Mouse (Mus musculus): ENCODE data around the gene Arid1a.

Gene Arid1a

DNA sequence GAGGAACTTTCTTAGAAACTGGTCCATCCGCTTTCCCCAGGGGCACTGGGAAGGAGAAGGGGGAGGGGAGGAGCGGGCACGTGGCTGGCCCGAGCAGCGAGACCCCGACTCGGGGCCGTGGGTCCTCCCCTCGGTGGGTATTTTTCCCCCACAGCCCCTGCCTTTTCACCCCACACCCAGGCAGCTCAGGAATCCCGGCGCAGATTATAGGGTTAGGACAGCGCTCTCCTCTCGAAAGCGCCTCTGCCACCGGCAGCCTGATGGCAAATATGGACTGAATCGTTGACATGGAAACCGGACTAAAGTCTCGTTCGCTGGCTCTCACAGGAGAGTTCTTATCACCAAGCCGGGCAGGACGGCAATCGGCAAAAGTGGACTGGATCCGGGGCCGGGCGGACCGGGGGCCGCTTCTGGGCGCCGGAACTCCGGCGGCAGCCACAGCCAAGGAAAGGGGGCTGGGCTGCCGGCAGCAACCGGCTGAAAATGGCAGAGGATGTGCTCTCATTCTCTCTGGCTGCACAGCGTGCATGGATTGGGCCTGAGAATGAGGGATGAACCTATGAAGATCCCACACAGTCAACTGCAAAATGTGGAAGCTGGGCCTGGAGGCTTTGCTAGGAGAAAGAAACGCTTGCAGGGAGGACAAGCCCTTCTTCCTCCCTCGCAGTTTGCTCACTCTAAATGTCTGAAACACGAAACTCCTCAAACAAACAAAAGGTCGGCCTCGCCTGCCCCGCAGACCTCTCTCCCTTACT lies at the start of gene Arid1a:
Gene Arid1a, minus strand, starts transcription at position 256 of the 755 bp plus-strand sequence.
- in situ Hi-C loops (cut with MboI, MseI), result loop anchor here in 1 of 2 experiments (5.0 kb wide), 2 partner anchors 56 to 1676 kb away; partner anchors contain the start of gene Rcan3

DNA sequence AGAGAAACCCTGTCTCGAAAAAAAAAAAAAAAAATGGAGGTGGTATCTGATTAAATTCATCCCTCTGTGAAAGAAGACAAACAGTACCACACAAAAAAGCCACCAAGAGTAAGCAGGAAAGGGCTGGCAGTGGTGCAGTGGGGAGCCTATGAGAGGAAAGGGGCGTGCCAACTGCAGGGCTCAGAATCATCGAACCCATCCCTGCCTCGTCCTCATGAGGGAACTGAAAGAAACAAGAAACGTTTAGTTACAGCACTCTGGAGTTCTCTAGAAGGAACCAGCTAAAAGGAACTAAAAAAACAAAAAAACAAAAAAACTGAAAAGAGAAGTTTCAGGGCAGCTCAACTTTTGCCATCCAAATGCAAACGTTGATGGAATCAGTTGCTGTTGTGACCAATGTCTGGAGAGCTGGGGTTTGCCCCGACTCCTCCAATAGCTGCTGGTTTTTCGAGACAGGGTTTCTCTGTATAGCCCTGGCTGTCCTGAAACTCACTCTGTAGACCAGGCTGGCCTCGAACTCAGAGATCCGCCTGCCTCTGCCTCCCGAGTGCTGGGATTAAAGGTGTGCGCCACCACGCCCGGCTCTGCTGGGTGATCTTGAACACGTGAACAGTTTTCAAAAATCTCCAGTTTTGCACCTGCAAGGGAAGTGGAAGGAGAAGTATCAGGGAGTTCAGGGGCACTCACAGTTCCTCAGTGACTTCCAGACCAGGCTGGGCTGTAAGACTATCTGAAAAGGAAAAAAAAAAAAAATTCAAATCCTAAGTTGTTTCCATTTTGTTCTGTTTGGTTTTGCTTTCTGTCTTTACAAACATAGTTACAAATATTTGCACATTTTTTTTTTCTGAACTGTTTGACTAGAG lies 48.1 kb upstream of the Arid1a start:
- in situ Hi-C loops (cut with MboI, MseI), result loop anchor here in 1 of 2 experiments (5.0 kb wide), 1 partner anchor 42 kb away; no protein-coding TSS in a partner anchor

DNA sequence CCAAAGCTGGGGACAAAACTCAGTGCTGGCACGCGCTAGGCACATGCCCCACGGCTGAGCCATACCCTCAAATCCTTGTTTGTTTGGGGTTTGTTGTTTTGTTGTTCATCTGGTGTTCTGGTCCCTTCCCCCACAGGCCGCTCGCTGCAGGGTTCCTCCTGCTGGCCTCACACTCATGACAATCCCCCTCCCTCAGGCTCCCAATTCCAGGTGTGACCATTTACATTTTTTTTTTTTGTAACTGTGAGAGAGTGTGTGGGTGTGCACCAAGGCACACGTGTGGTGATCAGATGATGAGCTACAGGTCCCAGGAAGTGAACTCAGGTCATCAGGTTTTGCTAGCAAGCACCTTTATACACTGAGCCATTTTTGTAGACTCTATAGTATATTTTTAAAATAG lies 44.0 kb upstream of the Arid1a start:
- in situ Hi-C loops (cut with MboI, MseI), result loop anchor here in 1 of 2 experiments (5.0 kb wide), 1 partner anchor 38 kb away; no protein-coding TSS in a partner anchor

DNA sequence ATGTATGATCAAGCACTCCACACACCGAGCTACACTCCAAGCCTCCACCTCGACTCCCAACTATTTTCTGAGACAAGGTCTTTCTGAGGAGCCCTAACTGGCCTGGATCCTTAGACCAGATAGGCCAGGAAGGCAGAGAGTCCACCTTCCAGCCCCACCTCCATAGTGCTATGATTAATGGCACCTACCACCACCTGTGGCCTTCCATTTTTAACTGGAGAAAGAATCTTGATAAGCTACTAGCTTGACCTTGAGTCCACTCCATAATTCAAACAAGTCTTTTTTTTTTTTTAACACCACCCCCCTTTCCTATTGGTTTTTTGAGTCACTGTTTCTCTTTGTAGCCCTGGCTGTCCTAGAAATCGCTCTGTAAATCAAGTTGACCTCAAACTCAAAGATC lies 36.7 kb upstream of the Arid1a start:
- in situ Hi-C loops (cut with MboI, MseI), result loop anchor here in 1 of 2 experiments (25.0 kb wide), 2 partner anchors 869 to 1456 kb away; partner anchors contain the start of gene Trnau1ap

DNA sequence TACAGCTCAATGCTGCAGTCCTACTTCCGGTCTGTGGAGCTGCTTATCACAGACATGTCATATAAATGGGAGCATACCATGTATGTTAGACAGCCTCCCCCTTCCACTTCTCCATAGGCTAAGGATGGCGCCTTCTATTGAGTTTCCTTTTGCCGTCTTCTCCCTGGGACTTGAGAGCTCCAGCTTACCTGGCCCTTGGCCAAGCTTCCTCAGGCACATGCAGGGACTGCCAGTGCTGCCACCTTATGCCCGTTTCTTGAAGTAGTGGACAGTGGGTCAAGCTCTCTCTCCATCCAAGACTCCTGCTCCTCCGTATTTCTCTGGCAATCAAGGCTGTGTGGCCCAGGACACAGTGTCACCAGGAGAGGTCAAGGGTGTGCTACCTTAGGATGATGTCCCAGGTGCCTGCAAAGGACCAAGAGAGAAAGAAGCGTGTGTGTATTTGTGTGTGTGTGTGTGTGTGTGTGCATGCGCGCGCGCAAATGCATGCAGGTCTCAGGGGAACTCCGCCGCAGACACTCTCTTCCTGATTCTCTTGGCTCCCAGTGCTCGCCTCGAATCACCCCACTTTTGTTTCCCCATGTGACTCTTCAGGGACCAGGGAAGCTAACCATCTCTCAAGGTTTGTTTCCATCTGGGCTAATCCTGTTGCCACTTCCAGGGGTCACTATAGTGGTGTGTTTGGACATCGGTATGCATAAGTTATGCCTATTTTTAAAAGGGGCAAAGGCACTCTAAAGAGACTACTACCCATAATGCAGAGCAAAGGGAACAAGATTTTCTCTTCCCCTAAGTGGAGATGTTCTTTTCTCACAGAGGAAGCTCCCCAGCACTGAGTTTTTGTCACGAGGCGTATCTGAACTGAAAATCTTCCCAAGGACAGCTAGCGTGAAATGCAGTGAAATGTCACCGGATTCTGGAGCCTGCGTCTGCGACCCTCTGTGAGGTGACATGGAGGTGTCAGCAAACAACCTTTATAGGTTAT lies 18.3 kb upstream of the Arid1a start:
- in situ Hi-C loops (cut with MboI, MseI), result loop anchor here in 1 of 2 experiments (25.0 kb wide), 2 partner anchors 887 to 1438 kb away; partner anchors contain the start of gene Trnau1ap

DNA sequence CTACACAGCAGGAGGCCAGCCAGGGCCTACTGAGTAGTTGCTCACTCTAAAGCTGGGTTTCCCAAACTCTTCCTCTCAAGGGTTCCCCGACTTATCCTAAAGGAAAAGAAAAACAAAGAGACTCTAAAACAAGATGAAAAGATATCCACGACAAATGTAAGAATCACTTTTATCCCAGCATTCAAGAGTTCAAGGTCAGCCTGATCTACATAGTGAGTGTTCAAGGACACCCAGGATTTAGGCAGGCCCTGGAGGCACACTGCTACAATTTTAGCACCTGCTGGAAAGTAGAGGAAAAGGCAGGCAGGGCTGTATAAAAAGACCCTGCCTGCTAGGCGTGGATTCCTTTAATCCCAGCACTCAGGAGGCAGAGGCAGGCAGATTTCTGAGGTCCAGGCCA lies 12.6 kb upstream of the Arid1a start:
- in situ Hi-C loops (cut with MboI, MseI), result loop anchor here in 1 of 2 experiments (10.0 kb wide), 1 partner anchor 344 kb away; no protein-coding TSS in a partner anchor

DNA sequence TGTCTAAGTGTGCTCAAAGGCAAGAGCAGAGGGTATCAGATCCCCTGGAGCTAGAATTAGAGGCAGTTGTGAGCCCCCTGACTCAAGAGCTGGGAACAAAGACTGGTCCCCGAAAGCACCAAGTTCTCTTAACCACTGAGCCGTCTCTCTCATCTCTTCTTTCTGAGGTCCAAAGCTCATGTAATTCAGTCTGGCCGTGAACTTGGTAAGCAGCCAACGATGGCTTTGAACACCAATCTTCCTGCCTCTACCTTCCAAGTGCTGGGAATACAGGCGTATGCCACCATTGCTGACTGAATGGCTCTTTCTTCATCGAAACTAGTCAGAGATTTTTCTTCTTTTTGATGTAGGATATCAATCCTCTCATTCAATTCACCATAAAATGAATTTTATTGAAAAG lies 6.5 kb upstream of the Arid1a start:
- in situ Hi-C loops (cut with MboI, MseI), result loop anchor here in 1 of 2 experiments (5.0 to 10.0 kb wide), 2 partner anchors 39 to 338 kb away; no protein-coding TSS in a partner anchor

DNA sequence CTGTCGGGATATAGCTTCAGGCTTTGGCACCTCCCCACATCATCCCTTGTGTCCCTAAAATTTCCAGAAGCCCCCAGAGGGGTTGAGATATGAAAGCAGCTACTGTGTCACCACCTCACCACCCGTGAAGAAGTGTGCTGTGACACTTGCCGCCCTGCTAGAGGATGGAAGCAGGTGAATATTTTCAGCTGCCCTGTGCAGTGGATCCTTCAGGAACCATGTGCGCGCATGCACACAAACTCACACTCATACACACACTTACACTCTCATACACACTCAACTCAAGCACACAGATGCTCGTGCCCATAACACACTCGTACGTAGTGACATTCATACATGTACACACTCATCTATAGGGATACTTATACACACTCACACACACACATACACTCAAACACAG lies 3.1 kb upstream of the Arid1a start:
- in situ Hi-C loops (cut with MboI, MseI), result loop anchor here (5.0 to 10.0 kb wide), 4 partner anchors 43 to 1673 kb away; partner anchors contain the start of gene Rcan3 (in 1 of the 2)

DNA sequence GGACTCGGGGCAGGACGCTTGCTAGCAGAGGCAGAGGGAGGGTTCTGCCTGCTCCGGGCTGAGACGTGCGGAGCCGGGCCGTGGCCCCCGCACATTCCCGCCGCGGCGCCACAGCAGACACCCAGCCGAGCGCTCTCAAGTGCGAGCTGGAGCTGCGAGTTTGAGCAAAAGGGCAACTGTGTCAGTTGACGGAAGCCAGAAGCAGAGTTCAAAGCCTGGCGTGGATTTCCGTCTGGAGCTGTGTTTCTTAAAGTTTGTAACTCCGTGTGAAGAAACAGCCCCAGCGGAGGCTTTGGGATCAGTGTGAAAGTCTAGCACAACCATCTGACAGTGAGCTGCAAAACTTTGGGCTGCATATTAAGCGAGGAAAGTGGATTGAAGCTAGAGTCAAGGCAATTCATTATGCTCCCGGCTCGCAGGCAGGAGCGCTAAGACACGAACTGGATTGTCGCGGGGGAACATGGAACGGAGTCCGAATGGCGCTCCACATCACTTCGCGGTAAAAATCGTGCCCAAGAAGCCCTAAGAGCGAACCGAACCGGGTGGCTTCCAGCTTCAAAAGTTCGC lies 783 bp upstream of the Arid1a start:
- in situ Hi-C loops (cut with MboI, MseI), result loop anchor here in 1 of 2 experiments (5.0 kb wide), 2 partner anchors 55 to 1675 kb away; partner anchors contain the start of gene Rcan3

DNA sequence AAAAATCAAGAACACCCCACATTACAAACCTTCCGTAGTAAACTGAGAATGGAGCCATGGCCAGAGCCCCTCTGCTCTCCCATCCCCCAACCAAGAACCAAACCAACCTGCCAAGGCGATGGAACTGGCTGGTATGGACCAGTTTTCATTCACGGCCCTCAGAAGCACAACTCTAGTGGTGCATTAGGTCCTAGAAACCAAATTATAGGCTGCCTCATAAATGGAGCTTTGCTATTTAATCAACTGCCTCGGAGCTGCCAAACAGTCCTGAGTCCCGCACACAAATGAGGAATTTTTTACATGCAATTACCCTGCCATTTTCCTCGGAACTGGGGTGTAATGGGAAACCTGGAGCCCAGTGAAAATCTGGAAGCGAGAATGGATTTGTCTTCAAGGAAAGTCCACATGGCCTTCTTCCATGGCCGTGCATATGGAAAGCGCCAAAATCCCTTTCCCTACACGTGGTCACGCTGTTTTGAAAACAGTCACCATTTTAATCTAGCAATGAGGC lies 653 bp downstream of the Arid1a start:
- in situ Hi-C loops (cut with MboI, MseI), result loop anchor here in 1 of 2 experiments (5.0 kb wide), 2 partner anchors 56 to 1676 kb away; partner anchors contain the start of gene Rcan3

DNA sequence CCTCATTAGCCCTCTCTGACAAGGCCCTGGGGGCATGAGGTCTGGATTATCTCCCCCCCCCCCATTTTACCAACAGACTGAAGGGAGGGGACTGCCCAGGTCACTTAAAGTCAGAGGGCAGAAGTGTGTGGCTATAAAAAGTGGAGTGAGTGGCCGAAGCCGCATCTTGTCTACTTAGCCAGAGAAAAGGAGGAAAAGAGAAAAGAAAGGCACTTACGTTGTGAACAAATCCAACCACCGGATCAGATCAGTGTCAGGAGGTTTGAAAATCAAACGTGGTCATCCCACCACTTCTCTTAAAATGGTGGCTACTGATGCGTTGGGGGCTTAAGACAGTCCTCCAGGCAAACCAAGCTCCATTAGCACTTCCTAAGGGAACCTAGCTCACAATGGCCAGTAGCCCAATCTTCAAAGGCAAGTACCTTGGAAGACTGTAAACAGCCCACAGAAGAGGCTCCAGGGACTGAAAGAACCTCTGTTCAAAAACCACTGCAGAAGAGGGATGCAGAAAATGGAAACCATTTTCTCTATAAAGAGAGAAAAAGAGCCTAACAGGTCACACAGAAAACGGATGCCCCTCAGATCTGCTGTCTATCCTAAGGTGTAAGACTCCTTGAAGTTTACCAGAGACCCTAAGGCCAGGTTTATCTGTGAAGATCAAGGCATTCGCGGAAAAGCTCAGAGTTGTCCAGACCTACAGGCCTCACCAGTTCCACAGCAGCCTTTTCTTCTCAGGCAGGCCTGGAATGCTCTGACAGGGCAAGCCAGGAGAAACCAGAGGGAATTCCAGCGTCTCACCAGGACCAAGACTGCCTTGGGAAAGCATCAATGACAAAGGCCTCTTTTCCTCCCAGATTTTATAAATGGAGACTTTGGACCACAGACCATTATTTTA lies 1.5 kb downstream of the Arid1a start:
- in situ Hi-C loops (cut with MboI, MseI), result loop anchor here in 1 of 2 experiments (5.0 kb wide), 2 partner anchors 57 to 1677 kb away; partner anchors contain the start of gene Rcan3

DNA sequence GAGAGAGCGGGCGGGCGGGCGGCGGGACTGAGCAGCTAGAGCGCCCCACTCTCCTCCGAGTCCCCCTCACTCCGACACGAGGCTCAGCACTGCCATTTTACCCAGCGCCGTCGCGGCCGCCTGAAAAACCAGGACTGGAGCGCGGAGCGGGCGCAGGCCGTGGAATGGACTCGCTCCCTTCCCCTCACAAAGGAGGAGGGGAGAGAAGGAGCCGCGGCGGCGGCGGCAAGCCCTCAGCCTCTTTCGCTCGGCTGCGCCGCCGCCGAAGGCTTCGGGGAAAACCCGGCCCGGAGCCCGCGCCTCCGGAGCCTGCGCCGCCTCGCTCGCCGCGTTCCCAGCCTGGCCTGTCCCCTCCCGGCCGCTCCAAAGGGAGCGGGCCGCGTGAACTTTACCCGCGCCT lies 2.3 kb downstream of the Arid1a start:
- in situ Hi-C loops (cut with MboI, MseI), result no loop called here

DNA sequence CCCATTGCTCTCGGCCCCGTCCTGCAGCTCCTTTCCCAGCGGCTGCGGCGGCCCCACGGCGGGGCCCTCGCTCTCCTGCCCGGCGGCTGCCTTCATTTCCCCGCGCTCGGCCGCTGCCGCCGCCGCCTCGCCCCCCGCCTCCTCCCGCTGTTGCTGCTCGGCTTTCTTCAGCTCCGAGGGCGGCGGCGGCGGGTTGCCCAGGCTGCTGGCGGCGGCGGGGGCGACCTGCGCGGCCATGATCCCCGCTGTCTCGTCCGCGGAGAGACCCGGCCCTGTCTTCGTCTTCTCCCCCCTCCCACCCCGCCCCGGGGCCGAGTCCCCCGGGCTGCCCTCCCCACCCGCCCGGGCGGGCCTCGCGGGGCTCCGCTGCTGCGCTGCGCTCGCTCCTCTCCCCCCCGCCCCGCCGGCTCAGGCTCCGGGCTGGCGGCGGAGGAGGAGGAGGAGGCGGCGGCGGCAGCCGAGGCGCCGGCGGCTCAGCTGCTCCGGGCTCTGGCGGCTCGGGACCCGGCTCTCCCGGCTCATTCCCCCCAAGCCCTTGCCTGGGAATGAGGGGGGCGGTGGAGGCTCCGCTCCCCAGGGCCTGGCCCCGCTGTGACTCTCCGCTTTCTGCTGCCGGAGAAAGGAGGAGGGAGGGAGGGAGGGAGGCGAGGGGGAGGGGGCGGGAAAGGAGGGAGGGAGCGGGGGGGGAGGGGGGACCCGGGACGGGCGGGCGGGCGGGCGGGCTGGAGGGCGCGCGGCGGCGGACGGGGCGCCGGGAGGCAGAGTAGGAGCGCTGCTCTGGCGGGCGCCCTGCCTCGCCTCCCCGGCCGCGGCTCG lies 3.0 kb downstream of the Arid1a start:
- in situ Hi-C loops (cut with MboI, MseI), result no loop called here

DNA sequence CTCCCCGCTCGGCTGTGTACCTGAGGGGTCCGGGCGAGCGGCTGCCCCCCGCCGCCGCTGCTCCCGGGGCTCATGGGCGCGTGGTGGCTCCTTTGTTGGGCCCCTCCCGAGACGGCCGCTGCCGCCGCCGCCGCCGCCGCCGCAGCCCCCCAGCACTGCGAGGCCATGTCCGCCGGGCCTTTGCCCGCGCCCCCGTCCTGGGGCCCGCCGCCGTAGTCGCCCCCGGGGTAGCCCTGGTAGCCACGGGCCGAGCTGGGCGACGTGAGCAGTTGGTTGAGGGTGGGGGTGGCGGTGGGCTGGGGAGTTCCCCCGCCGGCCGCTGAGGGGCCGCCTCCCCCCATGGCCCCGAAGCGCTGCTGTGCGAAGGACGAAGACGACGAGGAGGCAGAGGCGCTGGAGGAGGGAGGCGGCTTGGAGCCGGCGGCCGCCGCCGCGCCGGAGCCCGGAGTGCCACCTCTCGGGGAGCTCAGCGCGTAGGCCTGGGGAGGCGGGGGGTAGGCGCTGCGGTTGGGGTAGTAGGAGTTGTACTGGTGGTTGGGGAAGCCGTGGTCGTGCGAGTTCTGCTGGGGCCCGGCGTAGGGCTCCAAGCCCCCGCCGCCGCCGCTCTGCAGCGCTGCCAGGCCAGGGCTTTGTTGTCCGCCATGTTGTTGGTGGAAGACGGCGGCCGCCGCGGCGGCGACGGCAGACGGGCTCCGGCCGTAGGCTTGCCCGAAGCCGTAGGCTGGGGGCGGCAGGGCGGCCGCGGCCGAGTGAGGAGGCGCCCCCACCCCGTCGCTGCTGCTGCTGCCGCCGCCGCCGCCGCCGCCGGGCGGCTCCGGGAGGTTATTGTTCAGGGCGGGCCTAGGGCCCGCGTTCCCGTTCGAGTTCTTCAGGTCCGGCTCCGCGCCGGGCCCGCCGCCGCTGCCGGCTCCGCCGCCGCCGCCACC lies 3.9 kb downstream of the Arid1a start:
- in situ Hi-C loops (cut with MboI, MseI), result no loop called here

DNA sequence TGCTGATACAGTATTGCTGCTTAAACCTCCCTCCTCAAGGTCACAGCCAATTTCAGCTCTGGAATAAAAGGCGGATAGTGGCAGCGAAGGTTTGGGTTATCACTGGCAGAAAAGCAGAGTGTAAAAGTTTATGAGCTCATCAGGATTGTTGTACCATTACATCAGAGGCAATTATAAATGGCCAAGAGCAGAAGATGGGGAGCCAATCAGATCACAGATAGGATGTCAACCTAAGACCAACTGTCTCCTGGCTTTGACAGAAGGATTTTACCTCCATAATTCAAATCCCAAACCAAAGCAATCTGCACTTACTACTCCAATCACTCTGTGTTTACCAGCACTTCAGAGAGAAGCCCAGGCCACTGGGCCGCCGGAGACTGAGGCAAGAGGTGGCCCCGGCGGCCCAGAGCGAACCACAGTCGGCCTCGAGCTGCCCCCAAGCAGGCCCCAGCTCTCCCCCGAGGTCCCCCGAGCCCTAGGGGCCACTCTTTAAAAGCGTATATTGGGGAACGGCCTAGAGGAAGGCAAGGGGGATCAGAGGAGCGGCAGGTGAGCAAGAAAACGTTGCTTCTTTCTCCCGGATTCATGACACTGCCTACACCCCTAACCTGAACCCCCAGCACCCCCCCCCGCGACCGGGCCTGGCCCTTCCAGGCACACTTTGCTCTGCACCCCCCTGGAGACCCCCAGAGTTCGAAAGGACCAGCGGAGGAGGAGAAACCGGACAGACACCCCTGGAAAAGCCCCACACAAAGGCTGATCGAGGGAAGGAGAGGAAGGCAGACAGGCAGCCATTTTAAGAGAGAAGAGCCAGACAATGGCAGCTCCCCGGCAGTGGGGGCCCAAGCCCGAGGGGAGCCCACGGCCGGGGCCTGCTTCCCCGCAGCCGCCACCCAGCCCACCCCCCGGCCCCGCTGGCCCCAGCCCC lies 4.8 kb downstream of the Arid1a start:
- in situ Hi-C loops (cut with MboI, MseI), result no loop called here

Data from T-helper 17 cell (primary cell).